Mouse (Mus musculus) urinary bladder, postnatal 25 days (tissue): ENCODE measurements at regions not wholly inside any gene's neighbourhood (a gene's known extent, or its start where the extent isn't known, plus 50 kb on each side); places are given as distances from the start of the nearest gene placed in this dataset.

Experiments
- DNase-seq: peaks from one replicate; pipeline ENCODE4 v3.0.0; 2022; ENCODE audit warnings: low spot score

DNA sequence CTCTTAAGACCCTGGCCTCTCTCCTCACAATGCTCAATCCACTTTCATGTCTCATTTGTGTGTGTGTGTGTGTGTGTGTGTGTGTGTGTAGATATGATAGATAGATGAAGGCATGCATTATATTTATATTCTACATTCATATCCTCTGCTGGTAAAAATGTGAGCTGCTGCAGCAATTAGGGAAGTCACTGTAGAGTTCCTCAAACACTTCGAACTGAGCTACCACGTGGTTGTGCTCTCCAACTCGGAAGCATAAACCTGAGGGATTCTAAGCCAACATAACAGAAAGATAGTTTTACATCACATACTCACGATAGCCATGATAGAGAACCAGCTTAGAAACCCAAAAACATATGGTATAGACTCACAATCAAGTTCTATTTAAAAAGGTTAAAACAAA lies 565.5 kb upstream of the B3galt2 start:
- no peak for DNase-seq

DNA sequence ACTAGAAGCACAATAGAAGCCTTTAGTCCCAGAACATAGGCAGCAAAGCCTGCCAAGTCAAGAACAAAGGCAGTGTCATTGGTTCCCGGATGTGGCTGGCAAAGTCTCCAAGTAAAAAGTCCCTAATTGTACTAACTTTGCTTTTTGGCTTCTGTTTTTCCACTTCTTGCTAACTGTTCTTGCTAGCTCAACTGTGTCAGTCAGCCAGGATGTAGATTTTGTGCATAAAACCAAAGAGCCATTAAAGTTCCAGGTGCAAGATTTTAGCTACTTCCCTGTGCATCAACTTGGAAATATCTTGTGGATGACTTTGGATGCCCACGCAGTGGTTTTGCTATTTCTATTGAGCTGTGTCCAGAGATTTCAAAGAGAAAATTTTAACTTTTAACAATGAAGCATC lies 560.0 kb upstream of the B3galt2 start:
- DNase-seq: no peak

DNA sequence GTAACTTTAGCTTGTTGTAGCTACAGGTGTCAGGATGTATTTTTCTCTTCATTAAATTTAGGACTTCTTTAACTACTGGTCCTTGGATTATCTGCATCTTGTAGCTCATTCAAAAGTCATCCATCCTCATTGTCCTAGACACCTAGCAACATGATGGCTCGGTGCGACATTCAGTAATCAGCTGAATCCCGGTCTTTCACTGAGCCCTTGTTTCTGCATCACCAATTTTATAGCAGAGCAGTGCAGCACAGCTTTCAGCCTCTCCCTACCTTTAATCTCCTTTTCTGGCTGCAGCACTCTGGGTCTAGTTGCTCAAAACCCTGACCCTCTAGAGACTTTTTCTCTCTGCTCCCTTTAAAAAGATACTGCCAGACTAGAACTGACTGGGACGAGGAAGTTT lies 543.6 kb upstream of the B3galt2 start:
- no peak for DNase-seq

DNA sequence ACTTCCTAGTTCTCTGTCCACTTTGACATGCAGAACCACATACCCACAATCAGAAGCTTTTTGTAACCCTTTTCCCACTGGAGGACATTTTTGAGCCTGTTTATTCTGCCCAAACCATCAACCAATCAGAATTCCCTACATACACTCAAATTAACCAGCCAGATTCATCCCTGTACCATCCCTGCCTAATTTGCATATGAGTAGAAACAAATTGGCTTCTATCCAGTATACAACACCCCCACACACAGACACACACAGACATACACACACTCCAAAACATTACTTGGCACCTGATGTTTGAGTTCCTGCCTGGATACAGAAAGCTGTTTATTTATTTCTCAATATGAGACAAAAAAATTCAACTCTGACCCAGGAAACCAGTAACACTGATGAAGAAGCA lies 542.2 kb upstream of the B3galt2 start:
- DNase-seq: no peak

DNA sequence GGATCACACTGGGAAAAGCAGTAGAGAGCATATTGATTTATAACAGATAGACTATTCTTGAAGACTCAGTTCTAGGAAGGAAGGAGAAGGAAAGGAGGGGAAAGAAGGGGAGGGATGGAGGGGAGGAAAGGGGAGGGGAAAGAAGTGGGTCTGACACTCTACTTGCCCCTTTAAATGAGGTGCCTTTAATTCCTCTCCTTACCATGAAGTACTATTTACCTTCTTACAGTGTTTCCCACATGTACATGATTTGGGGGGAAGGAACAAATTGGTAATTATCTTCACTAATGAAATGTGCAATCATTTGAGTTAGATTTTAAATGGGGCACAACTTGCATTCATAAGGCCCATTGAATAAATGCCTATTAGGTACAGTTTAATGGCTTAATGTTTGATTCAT lies 518.3 kb upstream of the B3galt2 start:
- DNase-seq: no peak

DNA sequence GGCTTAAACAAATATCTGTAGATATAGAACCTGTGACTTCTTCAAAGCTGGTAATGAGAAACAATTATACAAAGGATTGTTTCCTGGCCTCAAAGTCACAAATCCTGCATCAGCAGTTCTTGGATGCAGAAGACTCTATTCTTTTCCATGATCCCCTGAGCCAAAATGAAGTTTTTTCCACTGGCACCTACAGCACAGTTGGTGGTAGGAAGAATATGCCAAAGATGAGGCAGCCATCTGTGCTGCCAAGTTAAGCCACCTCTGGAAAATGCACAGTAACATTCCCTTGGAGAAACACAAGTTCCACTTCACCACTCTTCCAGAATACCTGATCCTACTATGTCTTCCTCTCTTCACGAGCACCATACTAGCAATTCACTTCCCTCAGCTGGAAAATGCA lies 510.2 kb upstream of the B3galt2 start:
- DNase-seq: no peak

DNA sequence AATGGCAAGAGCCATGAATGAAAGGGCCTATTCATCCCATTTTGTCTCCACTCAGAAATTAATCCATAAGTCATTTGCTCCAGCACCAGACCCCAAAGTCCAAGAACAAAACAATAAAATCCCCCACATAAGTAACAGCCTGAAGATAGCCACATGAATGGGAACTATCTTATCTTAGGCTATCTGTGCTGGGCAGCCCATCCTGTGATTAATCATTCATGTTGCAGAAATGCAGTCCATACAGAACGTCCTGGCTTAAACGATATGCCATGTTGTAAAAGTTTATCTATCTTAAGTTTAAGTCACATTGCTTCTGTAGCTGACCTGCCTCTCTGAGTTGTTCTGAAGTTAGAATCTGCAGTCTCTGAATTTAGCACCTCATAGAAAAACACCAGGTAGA lies 507.7 kb upstream of the B3galt2 start:
- no peak for DNase-seq

DNA sequence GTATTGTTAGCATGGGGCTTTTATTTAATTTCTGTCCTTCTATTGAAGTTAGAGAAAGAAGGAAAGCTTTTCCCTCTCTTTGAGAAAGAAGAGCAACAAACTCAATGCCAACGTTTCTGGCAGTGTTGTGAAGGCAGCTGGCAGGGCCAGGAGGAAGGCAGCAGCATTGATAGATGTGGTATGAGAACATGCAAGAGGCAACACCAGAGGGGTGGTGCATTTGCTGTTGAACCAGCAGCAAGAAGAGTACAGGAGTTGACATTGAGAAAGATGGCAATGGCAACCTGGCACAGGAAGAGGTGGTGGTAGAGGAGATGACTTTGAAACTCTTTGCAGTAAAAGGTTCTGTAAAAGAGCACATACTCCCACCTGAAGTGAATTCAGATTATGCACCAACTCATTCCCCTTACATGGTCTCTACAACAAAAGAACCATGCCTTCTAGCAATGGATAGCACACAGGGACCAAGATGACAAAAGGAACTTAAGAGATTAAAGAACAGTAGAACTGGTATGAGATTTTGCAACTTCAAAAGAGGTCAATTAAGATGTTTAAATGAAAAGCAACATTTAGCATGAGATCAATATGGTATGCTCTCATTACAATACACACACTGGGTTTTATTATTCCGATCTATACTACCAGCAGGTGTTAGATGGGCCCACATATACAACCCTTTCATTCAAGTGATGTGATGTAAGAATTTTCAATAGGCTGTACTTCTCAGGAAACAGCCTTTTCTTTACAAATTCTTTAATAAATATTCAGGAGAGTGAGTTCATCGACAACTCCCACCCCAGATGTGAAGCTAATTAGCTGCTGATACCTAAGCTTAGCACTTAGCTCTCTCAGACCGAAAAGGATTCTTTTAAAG lies 495.1 kb upstream of the B3galt2 start:
- DNase-seq: no peak

DNA sequence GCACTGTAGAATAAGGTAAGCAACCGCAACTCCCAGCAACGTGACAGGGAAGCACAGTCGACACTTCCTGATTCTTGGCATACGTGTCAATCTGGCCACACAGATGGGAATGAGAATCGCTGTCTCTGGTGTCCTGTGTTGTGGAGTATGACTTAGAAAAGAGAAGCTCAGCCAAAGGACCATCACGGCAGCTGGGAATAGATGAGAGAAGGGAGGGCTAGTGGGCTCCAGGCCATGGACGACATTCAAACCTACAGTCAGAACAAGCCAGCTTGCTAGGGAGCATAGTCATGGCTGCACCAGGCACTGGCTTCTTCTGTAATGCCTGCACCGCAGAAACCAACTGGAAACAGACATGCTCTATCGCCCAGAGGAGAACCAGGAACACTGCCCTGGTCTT lies 469.2 kb upstream of the B3galt2 start:
- DNase-seq: no peak

DNA sequence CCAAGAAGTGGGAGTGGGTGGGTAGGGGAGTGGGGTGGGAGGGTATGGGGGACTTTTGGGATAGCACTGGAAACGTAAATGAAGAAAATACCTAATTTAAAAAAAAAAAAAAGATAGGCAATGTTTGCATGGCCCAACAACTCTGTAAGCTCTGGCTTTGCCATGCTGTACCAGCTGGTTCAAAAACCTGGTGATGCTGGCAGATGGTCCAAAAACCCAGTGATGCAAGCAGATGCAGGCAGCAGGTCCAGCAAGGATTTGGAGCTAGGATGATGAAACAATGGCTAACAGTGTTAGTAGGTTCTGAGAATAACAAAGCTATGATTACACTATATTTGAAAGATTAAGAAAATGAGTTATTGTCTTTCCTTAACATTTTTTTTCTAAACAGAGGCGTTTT lies 466.6 kb upstream of the B3galt2 start:
- DNase-seq: no peak

DNA sequence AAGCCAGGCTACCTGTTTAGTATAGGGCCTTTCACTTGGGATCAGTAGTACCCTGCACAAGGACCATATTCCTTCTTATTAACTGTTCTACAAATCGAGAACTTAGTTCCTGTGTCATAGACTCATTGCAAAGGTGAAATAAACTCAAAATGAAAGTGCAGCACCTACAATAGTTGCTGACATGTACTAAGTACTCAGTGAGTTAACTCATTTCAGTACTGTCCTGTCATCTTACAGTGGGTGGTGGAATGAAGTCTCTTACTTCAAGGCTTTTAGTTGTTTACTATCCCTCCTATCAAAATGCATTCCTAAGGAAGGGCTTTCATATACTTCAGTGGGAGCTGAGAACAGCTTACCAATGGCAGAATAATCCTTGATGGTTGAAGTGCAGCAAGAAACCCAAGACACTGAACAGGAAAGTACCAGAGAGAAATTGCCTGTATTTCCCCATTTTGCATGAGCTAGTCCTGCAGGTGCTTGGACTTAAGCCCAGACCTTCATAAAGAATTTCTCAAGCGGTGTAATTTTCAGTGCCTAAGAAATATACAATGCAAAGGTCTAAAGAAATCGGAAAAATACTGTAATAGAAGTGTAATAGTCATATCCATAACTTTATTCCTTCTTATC lies 448.2 kb upstream of the B3galt2 start:
- DNase-seq: no peak

DNA sequence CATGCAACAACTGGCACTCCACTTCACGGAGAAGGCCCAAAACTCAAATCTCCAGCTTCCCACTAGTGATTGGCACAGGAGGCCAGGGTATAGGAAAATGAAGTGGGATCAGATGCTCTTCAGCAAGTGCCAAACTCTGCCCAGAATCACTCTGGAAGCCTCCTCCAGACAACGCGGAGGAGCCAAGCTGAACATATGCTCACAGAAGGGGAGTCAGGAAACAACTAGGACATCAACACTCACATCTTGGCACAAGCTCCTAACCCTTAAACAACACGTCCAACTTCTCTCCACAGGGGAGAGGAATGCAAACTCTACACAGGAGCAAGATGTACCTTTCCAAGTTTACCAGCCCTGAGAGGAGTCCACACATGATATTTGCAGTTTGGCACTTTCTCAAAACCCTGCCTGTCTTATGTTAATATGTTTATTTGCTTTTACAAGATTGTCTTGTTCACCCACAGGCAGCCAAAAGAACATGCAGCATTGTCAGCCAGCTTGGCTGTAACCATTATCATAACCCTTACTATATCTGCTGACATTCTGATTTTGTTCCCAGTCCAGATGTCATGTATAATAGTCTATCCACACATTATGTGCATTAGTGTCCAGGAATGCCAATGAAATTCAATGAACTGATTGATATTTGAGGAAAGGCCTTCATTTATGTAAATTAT lies 440.1 kb upstream of the B3galt2 start:
- DNase-seq: no peak

DNA sequence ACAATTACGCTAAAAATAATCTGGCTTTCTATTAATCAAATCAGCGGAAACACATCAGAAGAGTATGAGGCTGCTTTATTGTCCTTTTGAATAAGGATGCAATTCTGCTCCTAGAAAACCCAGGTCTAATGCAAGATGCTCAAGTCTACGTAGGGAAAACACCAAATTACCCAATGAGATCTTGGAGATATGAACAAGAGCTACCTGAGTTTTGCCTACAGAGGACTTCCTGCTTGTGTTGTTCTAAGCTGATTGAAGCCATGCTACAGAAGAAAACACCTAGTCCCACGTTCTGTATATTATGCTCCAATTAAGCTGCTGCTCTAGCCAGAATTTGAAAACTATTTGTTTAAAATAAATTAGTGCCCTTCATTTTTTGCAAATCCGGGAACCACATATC lies 439.5 kb upstream of the B3galt2 start:
- DNase-seq: no peak

DNA sequence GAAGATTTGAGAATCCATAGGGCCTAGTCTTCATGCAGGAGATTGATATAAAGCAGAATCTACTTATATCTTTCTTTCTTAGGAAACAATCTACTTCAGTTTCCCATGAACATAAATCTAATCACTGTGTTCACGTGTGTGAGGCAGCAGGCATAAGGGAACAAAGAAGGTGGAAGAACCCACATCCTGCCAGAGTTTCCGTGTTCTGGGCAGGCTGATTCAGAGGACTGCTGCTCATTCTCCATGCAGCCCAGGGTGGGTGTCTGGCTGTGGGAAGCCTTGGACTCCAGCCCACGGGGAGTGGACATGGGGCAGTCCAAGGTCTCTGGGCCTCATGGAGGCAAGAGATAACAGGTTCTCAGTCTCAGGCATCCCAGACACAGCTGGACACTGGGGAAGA lies 438.3 kb upstream of the B3galt2 start:
- DNase-seq: no peak

DNA sequence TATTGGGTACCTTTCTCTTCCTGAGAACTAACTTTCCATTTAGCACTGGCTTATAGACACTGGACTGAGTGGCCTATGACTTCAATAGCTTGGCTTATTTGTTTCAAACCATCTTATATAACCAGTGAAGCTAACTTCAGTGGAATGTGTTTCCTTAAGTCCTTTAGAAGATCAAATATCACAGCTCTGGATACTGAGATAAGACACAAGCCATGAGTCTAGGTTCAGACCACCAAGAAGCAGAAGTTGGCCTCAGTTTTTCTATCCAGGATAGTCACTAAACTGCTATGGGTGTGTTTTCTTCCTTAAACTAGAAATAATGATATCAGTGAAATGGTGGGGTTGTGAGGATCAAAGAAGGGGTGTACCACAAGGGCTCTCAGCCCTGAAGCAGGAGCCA lies 436.4 kb upstream of the B3galt2 start:
- DNase-seq: no peak

DNA sequence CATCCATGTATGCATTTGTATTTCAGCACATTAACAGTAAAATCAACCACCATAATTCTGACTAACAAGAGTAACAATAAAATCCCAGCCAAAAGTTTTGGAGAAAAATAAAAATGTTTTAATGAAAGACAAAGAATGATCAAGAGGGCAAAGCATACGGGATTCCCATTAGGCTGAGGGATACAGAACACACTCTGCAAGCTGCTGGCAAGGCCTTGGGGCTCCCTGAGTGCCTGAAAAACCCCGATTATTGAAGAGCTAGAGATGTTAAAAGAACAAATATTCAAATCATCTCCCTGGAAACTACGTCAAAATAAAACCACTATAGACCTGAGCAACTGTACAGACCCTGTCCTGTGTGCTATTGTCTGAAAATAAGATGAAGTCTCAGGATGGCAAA lies 433.5 kb upstream of the B3galt2 start:
- no peak for DNase-seq

DNA sequence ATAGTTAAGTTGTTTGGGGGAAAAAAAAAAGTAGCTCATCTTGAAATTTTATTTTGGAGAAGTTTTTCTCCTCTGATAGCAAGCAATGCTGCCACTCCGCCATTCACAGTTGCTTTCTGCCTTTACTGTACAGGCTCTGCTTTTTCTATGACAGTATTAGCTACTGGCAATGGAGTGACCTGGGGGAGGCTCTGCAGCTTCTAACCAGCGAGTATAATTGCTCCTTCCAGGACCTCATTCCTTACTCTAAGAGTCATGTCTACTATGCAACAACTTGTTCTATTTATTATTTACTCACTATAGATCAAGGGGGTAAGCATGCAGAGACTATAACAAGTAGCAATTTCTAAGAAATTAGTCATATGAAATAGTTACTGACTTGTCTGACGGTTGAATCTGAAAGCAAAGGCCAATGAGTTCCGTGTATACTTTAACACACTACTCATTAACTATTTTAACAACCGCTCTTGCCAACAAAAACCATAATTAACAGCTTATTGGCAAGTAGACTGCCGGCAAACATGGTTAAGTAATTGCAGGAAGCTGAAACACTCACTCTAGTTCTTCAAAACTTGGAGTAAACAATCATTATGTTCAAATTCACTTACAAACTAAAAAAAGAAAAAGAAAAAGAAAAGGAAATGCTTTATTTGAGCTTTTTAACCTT lies 432.9 kb upstream of the B3galt2 start:
- DNase-seq: no peak

DNA sequence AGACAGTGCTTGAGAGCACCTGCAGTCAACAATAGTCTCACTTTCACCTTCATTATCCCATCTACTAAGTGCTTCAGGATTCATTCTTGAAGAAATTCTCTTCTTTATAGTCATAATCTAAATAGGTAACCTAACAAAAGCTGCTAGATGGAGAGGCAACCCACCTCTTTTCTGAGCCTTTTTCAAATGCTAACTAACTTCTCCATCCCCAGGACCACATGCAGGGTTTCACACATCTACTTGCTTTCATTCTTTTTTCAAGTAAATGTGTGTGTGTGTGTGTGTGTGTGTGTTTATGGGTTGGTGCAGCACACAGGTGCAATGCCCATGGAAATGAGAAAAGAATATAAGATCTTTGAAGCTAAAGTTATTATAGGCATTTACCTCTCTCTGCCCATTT lies 423.1 kb upstream of the B3galt2 start:
- no peak for DNase-seq

DNA sequence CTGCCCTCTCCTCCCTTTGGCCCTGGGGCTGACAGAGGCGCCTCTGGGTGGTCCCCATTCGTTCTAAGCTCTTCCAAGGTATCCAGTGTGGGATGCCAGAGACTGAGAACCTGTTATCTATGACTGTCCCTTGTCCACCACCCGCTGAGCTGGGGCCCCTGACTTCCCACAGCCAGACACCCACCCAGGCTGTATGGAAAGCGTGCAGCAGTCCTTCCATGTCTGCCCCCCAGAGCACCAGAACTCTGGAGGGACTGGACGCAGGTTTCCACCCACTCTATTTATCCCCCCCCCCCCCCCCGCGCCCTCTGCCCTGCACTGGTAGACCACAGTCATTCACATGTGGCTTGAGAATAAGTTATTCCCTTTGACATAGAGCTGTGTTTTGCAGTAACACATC lies 408.5 kb upstream of the B3galt2 start:
- no peak for DNase-seq

DNA sequence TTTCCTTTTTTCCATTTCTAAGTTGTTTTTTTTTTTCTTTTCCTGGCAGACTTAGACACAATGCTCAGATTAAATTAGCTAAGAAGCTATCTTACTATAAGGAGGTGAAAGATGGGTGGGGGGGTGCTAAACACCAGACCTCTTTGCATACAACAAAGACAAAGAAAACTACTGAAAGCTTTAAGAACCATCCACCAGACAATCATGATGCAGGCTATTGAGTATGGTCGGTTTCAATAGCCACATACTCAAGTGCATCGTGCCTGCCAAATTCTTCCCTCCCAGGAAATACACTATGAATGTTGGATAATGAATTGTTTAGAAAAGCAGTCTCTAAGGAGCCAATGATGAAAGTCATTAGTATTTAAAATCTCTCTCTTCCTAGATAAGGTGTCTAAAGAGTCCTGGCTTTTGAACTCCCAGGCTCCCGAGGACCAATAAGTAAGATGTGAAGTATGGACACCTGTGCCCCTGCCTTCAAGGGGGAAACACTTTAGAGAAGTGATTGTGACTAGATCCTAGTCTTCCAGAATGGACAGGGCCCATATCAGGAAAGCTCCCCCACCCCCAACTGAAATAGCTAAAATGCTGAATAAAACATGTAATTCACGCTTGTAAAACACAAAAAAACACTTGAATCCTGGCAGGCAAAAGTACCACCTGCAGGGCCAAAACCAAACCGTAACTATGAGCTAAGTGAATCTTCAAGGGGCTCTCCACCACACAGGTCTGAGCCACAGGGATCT lies 381.8 kb upstream of the B3galt2 start:
- no peak for DNase-seq

DNA sequence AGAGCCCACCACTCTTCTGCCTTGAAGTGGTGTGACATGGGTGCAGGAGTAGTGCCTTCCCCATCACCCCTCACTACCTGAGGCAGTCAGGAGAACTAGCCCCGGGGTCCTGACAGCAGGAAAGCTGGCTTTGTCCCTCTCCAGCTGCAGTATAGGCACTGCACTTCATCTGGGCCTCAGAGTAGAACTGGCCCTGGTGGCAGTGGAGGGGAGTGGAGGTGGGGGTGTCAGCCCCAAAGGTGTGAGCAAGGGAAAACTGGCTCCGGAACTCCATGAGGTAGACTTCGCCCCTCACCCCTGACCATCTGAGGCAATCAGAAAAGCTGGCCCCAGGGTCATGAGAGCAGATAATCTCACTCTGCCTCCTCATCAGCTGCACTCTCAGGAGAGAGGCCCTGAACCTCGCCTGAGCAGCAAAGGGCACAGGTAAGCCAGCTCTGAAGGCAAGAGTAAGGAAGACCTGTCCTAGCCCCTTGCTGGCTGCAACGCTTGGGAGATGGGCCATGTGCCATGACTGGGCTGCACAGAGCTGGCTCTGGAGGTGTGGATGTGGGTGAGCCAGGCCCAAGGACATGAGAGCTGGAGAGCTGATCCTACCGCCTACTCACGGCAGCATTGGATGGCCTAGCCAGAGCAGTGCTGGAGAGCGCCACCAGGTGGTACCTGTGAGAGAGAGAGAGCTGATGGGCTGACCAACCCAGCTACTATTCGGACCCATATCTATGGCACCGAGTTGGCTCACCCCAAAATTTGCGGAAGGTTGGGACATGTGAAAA lies 377.0 kb upstream of the B3galt2 start:
- no peak for DNase-seq
